Mouse (Mus musculus) spleen, postnatal 36 days (tissue): Measurements from ENCODE around the gene Vrk1.

ENCODE experiments used
- DNase-seq, 2 experiments: peaks; one replicate each; pipeline ENCODE4 v3.0.0; 2022; ENCODE audit warnings: low spot score in 2 of 2, mixed read lengths in 1 of 2

Gene Vrk1

GRCm38 (mm10) chr12:106052271-106052670 is 42.2 kb downstream of the Vrk1 start:
- DNase-seq: no peak

GRCm38 (mm10) chr12:106055799-106056198 is 45.8 kb downstream of the Vrk1 start:
- DNase-seq: peak; percentile 42 to 57

GRCm38 (mm10) chr12:106059873-106060573 is 50.0 kb downstream of the Vrk1 start:
- DNase-seq: no peak

DNA sequence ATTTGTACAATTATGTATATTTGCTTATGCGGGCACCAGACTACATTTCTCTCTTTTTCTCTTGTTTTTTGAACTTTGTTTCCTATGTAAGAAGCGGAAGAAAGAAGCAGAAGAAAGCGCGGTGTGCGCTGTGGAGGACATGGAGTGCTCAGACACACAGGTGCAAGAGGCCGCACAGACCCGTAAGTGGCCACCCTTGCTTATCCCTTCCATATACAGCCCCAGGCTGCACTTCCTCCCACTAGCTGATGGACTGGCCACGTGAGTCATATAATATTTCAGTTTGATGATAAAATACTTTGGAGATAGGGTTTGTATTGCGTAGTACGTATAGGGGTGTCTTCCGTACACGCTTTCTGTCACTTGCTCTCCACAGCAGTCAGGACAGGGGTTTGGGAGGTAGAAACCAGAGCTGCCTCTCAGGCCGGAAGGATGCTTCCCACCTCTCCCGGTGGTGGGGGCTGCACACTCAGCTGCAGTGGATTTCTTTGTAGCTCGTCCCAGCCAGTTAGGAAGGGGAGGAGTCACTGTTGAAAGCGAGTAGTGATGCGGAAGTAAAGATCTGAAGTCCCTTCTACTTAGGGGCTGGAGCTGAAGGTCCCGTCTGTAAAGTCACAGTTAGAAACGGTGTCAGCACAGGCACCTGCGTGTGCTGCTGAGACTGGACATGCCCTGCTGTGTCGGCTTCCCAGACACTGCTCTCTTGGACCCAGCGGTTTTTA is 60.6 kb downstream of the Vrk1 start:
- DNase-seq: no peak

DNA sequence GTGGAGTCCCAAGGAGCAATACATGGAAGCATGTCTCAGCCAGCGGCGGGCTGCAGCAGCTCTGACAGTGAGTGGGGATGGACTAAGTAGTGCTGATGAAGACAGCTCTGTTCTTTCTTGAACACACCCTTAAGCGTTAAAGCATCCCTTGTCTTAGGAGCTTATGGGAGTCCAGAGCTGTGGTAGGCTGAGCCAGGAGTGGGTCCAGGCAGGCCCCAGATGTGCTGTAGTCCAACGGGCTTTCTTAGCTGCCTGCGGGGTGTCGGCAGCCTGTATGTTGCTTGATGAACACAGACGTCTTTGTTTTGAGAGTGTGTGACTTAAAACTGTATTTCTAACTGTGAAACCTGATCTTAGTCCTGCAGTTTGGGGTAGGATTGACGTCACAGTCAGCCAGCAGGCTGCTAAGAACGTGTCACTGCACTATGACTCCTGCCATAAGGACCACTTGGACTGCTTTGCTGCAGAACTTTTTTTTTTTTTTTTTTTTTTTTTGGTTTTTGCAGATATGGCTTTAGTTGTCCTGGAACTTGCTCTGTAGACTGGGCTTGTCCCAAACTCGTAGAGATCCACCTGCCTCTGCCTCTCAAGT is 61.6 kb downstream of the Vrk1 start:
- DNase-seq: no peak

DNA sequence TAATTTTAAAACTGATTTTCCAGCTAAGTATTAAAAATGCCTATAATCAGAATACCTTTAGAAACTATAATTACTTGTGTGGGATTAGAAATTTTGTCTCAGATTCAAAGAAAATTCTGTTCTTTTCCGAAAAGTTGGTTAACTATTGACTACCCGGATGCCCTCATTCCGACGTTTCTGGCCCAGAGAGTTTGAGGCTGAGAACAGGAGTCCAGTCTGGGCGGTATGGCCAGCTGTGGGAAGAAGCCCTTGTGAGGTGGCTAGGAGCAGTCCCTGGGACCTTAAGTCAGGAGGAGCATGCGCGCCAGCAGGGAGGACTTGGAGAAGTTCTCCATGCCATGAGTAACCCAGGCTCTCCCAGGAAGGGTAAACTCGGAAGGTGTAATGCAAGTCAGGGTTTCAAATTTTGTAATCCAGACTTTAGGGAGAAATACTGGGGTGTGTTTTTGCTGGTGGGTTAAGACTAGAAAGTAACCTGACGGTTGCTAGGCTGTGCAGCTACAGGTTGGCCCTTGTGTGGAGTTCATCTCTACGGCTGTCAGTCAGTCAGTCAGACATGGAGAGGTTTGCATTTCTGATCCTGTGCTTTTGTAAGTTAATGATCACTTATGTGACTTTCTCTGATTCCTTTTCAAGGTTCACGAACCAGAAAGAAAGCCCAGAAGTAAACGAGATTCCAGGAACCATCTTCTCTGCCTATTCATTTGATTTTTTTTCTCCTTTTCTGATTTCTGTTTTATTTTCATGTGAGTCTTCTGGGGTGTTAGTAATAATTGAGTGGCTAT is 64.5 kb downstream of the Vrk1 start:
- DNase-seq: no peak

GRCm38 (mm10) chr12:106076131-106076530 is 66.1 kb downstream of the Vrk1 start:
- no peak for DNase-seq

DNA sequence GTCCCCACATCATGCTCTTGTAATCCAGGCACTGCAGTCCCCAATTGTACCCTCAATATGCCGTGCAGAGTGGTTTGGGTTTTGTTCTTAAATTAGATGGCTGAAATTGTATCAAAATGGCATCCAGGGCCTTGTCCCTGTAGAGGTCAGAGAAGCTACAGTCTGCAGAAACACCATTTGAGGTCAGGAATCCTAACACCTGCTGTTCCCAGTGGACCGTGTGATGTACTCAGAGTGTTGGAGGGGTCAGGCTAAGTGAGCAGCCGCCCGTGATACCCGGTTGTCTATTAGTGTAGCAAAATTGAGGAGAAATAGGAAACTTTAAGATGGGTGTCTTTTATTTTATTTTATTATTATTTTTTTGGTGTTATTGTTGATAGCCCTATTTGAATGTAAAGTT is 70.5 kb downstream of the Vrk1 start:
- DNase-seq: no peak

- DNase-seq: no peak
These were observed 71.1 kb downstream of the Vrk1 start for GRCm38 (mm10) chr12:106080945-106081747.

GRCm38 (mm10) chr12:106081748-106082140 is 71.7 kb downstream of the Vrk1 start:
- no peak for DNase-seq

DNA sequence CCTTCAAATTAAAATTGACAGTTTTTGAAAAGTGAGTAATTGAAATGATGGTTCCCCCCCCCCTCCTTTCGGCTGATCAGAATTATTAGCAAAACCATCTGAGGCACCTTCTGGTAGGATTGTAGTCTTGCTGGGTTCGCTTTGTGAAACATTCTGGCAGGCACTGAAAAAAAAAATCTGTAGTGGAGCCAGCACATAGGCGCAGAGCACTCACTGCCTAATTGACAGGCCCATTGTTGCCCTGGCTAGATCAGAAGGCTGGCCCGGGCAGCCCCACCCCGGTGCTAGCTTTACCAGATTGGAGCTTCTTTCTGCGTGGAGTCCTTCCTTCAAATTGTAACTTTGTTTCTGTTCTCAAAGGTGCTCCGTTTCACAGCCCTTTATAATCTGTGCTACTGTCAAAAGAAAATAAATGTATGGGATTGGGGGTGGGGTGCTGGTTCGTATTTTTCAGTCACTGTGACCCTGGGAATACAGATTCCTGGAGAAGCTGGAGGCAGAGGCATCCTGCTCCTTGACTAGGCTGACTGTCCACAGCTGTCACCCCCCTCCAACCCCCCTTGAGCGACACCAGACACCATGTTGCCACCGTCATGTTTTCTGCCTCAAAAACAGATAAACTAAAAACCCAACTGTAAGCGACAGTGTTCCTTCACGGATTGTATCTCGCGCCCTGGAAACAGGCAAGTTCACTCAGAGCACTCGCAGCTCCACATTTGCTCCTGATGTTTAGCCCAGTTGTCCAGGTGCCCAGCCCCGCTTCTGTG is 72.3 kb downstream of the Vrk1 start:
- no peak for DNase-seq

DNA sequence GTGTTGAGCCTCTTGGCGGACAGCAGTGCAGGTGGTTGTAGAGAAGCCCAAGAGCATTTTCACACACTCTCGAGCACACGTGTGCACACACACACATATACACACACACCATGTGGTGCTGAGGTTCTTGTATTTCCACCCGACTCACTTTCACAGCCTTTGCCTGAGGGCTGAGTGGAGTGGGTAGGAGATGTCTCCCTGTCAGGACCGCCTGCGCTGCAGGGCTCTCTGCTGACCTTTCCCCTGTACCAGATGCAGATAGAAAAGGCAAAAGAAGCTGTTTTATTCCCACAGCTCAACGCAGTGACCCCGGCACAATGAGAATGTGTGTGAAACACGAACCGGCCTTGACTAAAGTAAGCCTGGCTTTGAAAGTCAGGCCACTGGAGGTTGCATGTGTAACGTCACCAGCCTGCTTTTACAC is 72.9 kb downstream of the Vrk1 start:
- DNase-seq: no peak

DNA sequence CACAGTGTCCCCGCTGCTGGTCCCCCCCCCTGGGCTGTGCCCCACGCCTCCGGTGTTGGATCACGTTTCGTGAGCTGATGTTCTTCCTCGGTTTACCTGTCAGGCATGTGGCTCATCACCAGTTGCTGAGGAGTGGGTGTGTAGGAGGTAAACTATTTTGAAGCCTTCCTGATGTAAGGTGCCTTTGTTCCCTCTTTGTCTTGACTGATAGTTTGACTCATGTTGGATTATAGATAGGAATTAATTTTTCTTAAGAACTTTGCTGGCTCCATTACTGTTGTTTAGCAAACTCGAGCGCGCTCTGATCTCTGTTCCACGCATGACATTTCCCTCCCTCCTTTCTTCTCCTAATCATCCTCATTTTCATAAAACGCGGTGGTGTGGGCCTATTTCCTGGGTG is 74.1 kb downstream of the Vrk1 start:
- DNase-seq: no peak

GRCm38 (mm10) chr12:106094827-106095226 is 84.8 kb downstream of the Vrk1 start:
- DNase-seq: no peak

- DNase-seq: no peak
These were observed 92.0 kb downstream of the Vrk1 start for GRCm38 (mm10) chr12:106102003-106102402.

DNA sequence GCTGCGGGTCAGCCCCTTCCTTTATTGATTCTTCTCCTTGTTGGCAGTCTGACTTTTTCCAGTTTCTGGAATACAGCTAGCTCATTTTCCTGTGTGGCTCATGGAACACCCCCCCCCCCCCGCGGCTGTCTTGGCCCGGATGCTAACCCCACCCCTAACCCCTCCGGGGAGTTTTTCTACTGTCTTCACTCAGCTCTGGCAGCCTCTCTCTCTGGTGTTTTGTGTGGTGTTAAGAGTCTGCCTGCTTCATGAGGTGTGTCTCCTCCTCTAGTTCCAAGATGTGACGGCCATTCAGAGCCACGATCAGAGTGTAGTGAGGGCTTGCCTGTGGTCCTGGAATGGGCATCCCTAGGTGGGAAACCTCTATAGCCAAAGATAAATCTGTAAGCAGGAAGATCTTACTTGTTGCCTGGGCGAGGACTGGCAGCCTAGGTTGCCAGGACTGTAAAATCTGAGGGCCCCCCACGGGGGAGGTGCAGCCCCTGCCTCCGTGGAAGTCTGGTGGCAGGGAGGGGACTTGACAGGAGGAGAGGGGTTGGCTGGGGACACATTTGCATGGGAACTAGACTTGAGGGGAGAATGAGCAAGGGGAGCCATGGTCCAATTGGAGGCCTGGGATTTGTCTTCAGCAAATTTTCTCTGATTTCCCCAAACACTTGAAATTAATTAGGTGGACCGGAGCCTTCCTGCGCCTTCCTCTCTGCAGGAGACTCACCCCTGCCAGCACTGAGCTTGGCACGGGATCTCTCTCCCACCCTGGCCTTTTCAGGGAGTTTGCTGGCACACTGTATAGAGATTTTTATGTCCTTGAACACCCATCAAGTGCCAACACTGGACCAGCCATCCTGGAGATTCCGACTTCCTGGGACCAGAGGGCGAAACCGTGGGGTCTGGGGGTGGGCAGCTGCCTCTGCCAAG is 93.0 kb downstream of the Vrk1 start:
- no peak for DNase-seq

- no peak for DNase-seq
These were observed 97.2 kb downstream of the Vrk1 start for GRCm38 (mm10) chr12:106107272-106107671.

DNA sequence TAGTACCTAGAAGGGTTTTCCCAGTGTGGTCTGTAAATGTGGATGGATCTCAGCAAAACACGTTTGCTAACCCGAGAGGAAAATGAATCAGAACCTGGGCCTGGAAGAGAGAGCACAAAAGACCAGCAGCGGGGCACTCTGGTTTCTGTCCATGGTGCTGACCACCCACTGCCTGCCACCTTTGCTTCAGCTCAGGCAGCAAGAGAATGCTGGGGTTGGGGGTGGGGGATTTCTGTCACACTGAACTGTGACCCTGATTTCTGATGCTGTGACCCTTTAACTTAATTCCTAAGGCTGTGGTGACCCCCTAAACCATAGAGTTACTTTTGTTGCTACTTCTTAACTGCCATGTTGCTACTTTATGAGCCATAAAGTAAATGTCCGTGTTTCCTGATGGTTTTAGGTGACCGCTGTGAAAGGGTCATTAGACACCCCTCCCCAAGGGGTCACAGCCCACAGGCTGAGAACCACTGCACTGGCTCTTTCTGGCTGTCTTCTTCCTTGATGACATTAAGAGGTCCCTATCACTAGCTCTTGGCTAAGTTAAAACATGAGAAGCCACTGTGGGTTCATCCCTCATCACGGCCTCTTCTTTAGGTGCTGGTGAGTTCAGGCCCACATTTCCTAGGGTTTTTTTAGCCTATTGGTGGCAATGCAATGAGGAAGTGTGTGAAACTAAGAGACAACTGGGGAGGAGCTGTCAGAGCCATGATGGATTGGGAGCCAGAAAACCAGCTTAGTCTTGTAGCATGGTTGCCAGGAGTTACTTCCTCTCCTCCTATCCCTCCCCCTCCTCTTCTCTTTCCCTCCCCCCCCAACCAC is 105.3 kb downstream of the Vrk1 start:
- DNase-seq: no peak

DNA sequence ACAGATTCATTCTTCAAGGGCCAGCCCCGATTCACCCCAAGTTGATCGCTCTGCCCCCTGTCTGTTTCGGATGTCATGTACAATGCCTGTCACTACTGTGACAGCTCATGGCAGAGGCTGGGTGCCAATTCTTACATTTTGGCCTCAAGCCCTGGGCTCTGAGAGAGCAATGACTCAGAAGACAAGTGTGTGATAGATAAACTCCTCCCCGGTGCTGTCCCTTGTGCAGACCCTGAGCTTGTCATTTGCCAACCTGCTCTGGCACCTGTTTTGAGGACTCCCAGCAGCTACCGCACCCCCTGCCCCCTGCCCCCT is 105.8 kb downstream of the Vrk1 start:
- DNase-seq: no peak
